In genomic region chr4:88167008-88167862, GRCm38 (mm10) we compare ENCODE assay signal across 13 mouse cellular contexts.
DNase-seq lines count a peak whose midpoint lies in the region; ATAC-seq and TF ChIP-seq lines count a peak whose summit lies in the region.
"Had no signal": no experiment of that assay in that cellular context is flagged by ENCODE, and none has a peak within 500 bp of the region (broad histone marks: within the 10 kb centered on the region; RNA-seq: fewer than 3 reads in every experiment).

No protein-coding gene starts in this region.

- H3K27ac ChIP-seq in hindbrain, embryonic 13.5 days, result no peak overlapping the region
- no peak overlapping the region for H3K27ac ChIP-seq in kidney, embryonic 14.5 days (ENCODE audit: low read depth, low read length)
- H3K27ac ChIP-seq: heart, embryonic 13.5 days; intestine, embryonic 15.5 days; midbrain, embryonic 13.5 days had no signal

- H3K36me3 ChIP-seq in G1E (replicated peaks), result peaks cover 30% of the 10 kb centered on the region
- H3K36me3 ChIP-seq in hindbrain, embryonic 13.5 days, result no peaks in the 10 kb centered on the region
- H3K36me3 ChIP-seq in kidney, embryonic 14.5 days (ENCODE audit: control insufficient read depth, insufficient read depth, low read length), result no peaks in the 10 kb centered on the region
- H3K36me3 ChIP-seq: heart, embryonic 13.5 days; intestine, embryonic 15.5 days; midbrain, embryonic 13.5 days had no signal

- H3K27me3 ChIP-seq in G1E (ENCODE audit: insufficient read depth, low read length), result no peaks in the 10 kb centered on the region
- no peaks in the 10 kb centered on the region for H3K27me3 ChIP-seq in hindbrain, embryonic 13.5 days
- H3K27me3 ChIP-seq in kidney, embryonic 14.5 days (ENCODE audit: control insufficient read depth, insufficient read depth, low read length), result no peaks in the 10 kb centered on the region
- H3K27me3 ChIP-seq: heart, embryonic 13.5 days; intestine, embryonic 15.5 days; midbrain, embryonic 13.5 days had no signal

- H3K9ac ChIP-seq in hindbrain, embryonic 13.5 days, result no peak overlapping the region
- H3K9ac ChIP-seq in kidney, embryonic 14.5 days (ENCODE audit: low read depth, low read length), result no peak overlapping the region
- H3K9ac ChIP-seq: heart, embryonic 13.5 days; intestine, embryonic 15.5 days; midbrain, embryonic 13.5 days had no signal

- peak overlapping the region; percentile 64; the same call in 1 of the 2 replicates for H3K4me3 ChIP-seq in G1E (ENCODE audit: low read depth, low read length)
- no peak overlapping the region for H3K4me3 ChIP-seq in hindbrain, embryonic 13.5 days
- H3K4me3 ChIP-seq in kidney, embryonic 14.5 days (ENCODE audit: low read length), result no peak overlapping the region
- H3K4me3 ChIP-seq: heart, embryonic 13.5 days; intestine, embryonic 15.5 days; midbrain, embryonic 13.5 days had no signal

- WGBS in hindbrain, embryonic 13.5 days, result 88% methylated on average over 7 of the region's 7 CpGs
- 78% methylated on average over 7 of the region's 7 CpGs for WGBS in kidney, embryonic 14.5 days

- no peaks in the 10 kb centered on the region for H3K9me3 ChIP-seq in G1E (replicated peaks)
- H3K9me3 ChIP-seq in hindbrain, embryonic 13.5 days, result no peaks in the 10 kb centered on the region
- H3K9me3 ChIP-seq in kidney, embryonic 14.5 days (ENCODE audit: control insufficient read depth, low read length), result no peaks in the 10 kb centered on the region
- H3K9me3 ChIP-seq: heart, embryonic 13.5 days; intestine, embryonic 15.5 days; midbrain, embryonic 13.5 days had no signal

- DNase-seq in G1E (ENCODE audit: low spot score), result peak; percentile 2
- DNase-seq in c-Kit-positive CD71-positive TER-119-negative erythroid progenitor cells, embryonic 14.5 days (ENCODE audit: low read depth), result peak; percentile 27
- DNase-seq in naive thymus-derived CD4-positive, alpha-beta T cell, adult 2 months (ENCODE audit: low read depth), result peak; percentile 62
- no peak for DNase-seq in lung, postnatal 14 days
- no peak for DNase-seq in adrenal gland, adult 8-10 months
- DNase-seq: lung, adult 18-20 months; right cerebral cortex, postnatal 4 days had no signal

- TF ChIP-seq CTCF in G1E (IDR thresholded peaks at IDR 0.05; ENCODE audit: low read depth, low read length), result no peak

- peak; percentile 78 for ATAC-seq in G1E (ENCODE audit: extremely low read depth, insufficient number of reproducible peaks, low FRiP score, poor library complexity, severe bottlenecking)
- peak; percentile 96 for ATAC-seq in granulocyte monocyte progenitor cell, adult 5-6 weeks (replicated peaks; ENCODE audit: poor library complexity, severe bottlenecking)
- no peak for ATAC-seq in hindbrain, embryonic 13.5 days (ENCODE audit: low FRiP score)
- no peak for ATAC-seq in kidney, embryonic 14.5 days (ENCODE audit: low FRiP score, low TSS enrichment)
- ATAC-seq: intestine, embryonic 15.5 days; midbrain, embryonic 13.5 days had no signal

- no peak overlapping the region for H3K4me2 ChIP-seq in hindbrain, embryonic 13.5 days
- H3K4me2 ChIP-seq in kidney, embryonic 14.5 days (replicated peaks; ENCODE audit: low read depth, low read length), result no peak overlapping the region
- H3K4me2 ChIP-seq: heart, embryonic 13.5 days; intestine, embryonic 15.5 days; midbrain, embryonic 13.5 days had no signal

- H3K4me1 ChIP-seq in G1E (ENCODE audit: insufficient read depth, low read depth, low read length), result peaks cover 27% of the 10 kb centered on the region
- H3K4me1 ChIP-seq in hindbrain, embryonic 13.5 days (replicated peaks), result peaks cover 22% of the 10 kb centered on the region
- no peaks in the 10 kb centered on the region for H3K4me1 ChIP-seq in kidney, embryonic 14.5 days (ENCODE audit: control insufficient read depth, insufficient read depth, low read length)
- H3K4me1 ChIP-seq: intestine, embryonic 15.5 days had no signal

Comparison
In these comparisons a context has a peak if more than half of its experiments do, and no peak if none do; other contexts are left out.
1. ATAC-seq: peak in G1E (single experiment) and granulocyte monocyte progenitor cell, adult 5-6 weeks (single experiment); none in hindbrain, embryonic 13.5 days (single experiment) and kidney, embryonic 14.5 days (single experiment).
2. DNase-seq: peak in G1E (single experiment), c-Kit-positive CD71-positive TER-119-negative erythroid progenitor cells, embryonic 14.5 days (single experiment) and naive thymus-derived CD4-positive, alpha-beta T cell, adult 2 months (single experiment); none in lung, postnatal 14 days (single experiment) and adrenal gland, adult 8-10 months (single experiment).